Mouse (Mus musculus) hindbrain, postnatal 0 days (tissue): Measurements from ENCODE around the gene Dpp3. TPM values are rescaled to one million over a fixed set of nuclear protein-coding genes. Genes with fewer than 3 reads are reported as not detected.

Experiments used
- ATAC-seq: fragments of 200-750 bp; cut with Nextera tagmentation; 2 replicates; pipeline ENCODE4 v1.8.0; 2017; ENCODE audit warnings: mild to moderate bottlenecking, moderate TSS enrichment, moderate library complexity
- DNase-seq: peaks from one replicate; pipeline ENCODE4 v3.0.0-alpha.2; 2015; ENCODE audit warnings: low spot score
- H3K27ac ChIP-seq: fragments of 300-500 bp; sonication (generic); 2 replicates; pipeline ENCODE4 v1.5.1; 2014; ENCODE audit warnings: mild to moderate bottlenecking
- H3K27me3 ChIP-seq: fragments of 300-500 bp; sonication (generic); 2 replicates; pipeline ENCODE4 v1.6.1; 2014; ENCODE audit warnings: low read length, mixed read lengths; ENCODE audit not compliant: insufficient read depth
- H3K36me3 ChIP-seq: fragments of 300-500 bp; sonication (generic); 2 replicates; pipeline ENCODE4 v1.6.1; 2014; ENCODE audit warnings: low read length, mixed read lengths; ENCODE audit not compliant: insufficient read depth
- H3K4me1 ChIP-seq: fragments of 300-500 bp; sonication (generic); 2 replicates; pipeline ENCODE4 v1.6.1; 2014; ENCODE audit warnings: antibody characterized with exemption, low read length, mixed read lengths; ENCODE audit not compliant: insufficient read depth
- H3K4me2 ChIP-seq: fragments of 300-500 bp; sonication (generic); 2 replicates; pipeline ENCODE4 v1.6.1; 2014; ENCODE audit warnings: low read depth, mild to moderate bottlenecking, low read length, moderate library complexity, mixed read lengths
- H3K4me3 ChIP-seq: fragments of 300-500 bp; sonication (generic); 2 replicates; pipeline ENCODE4 v1.5.1; 2014; ENCODE audit warnings: low read length
- H3K9ac ChIP-seq: fragments of 300-500 bp; sonication (generic); replicated peaks from 2 replicates; pipeline ENCODE4 v1.6.1; 2014; ENCODE audit warnings: mild to moderate bottlenecking, low read length, moderate library complexity, mixed read lengths
- H3K9me3 ChIP-seq: fragments of 300-500 bp; sonication (generic); 2 replicates; pipeline ENCODE4 v1.6.1; 2016; ENCODE audit warnings: low read length, mixed read lengths
- CTCF ChIP-seq: IDR thresholded peaks from 2 replicates; pipeline ENCODE4 v1.5.1; 2016; ENCODE audit warnings: antibody characterized with exemption, control low read depth, low read depth
- WGBS: fragments of 180-500 bp; shearing (Covaris S2); extraction: QIAGEN DNeasy Blood & Tissue Kit; methylation state at CpG from one replicate; pipeline ENCODE4 v1.1.7; 2014; 5-methylcytosine and 5-hydroxymethylcytosine counted together
- polyA plus RNA-seq: library from polyadenylated mRNA; unstranded; fragments of >200 nt; fragmentation: Nextera tagmentation; extraction: Ambion mirVana; gene quantifications from 2 replicates; pipeline ENCODE4 v1.2.1, GENCODE M21; 2015
- total RNA-seq: library from RNA; depleted of rRNA; stranded (reverse); fragments of >200 nt; gene quantifications from 2 replicates; pipeline ENCODE4 v1.2.3, GENCODE M21; 2014

Dpp3 gene
- total and polyA plus RNA-seq, 2 experiments from 2014 or later, result 79.2 to 111 TPM

- Histone ChIP-seq H3K27me3 (no peaks in the 10 kb centered on the region), H3K36me3 (0 out of 2 replicates have a peak, but pooled peaks cover 3% of the 10 kb centered on the region), H3K27ac (peak within 1 kb of the TSS; percentile 79), H3K9ac (peak within 1 kb of the TSS; percentile 78), H3K4me3 (peak within 1 kb of the TSS; percentile 71), H3K4me1 (0 out of 2 replicates have a peak, but pooled peaks cover 3% of the 10 kb centered on the region), H3K4me2 (peak within 1 kb of the TSS; percentile 79), H3K9me3 (no peaks in the 10 kb centered on the region)
- ATAC-seq (peak; percentile 96), DNase-seq (peak; percentile 89)
- under 1% methylated on average over 52 of the region's 55 CpGs for WGBS
- no peak for TF ChIP-seq CTCF
These were observed 14.6 kb upstream of the Dpp3 start, which contains the start of gene Peli3 for GRCm38 (mm10) chr19:4942551-4943252. Gene Peli3, minus strand, starts transcription at chr19:4943127.

- no peak for DNase-seq
- ATAC-seq, result no peak
- H3K4me2 ChIP-seq, result no peak overlapping the region
- H3K9me3 ChIP-seq, result no peaks in the 10 kb centered on the region
- 0 out of 2 replicates have a peak, but pooled peaks cover 4% of the 10 kb centered on the region for H3K36me3 ChIP-seq
- no peaks in the 10 kb centered on the region for H3K27me3 ChIP-seq
- TF ChIP-seq CTCF, result no peak
- 73% methylated on average over 17 of the region's 17 CpGs for WGBS
- H3K9ac ChIP-seq, result no peak overlapping the region
- H3K4me1 ChIP-seq, result no peaks in the 10 kb centered on the region
- H3K4me3 ChIP-seq, result no peak overlapping the region
- H3K27ac ChIP-seq, result no peak overlapping the region
These were observed 9.6 kb upstream of the Dpp3 start for GRCm38 (mm10) chr19:4937444-4938310.

GRCm38 (mm10) chr19:4936896-4937295 lies 8.8 kb upstream of the Dpp3 start:
- Histone ChIP-seq H3K4me3 (no peak overlapping the region), H3K9ac (no peak overlapping the region), H3K27me3 (no peaks in the 10 kb centered on the region), H3K4me2 (no peak overlapping the region), H3K27ac (no peak overlapping the region), H3K4me1 (no peaks in the 10 kb centered on the region), H3K9me3 (no peaks in the 10 kb centered on the region), H3K36me3 (0 out of 2 replicates have a peak, but pooled peaks cover 4% of the 10 kb centered on the region)
- 73% methylated on average over 2 of the region's 2 CpGs for WGBS
- DNase-seq, result peak; percentile 9
- no peak for ATAC-seq
- no peak for TF ChIP-seq CTCF

GRCm38 (mm10) chr19:4928781-4929180 lies 694 bp upstream of the Dpp3 start:
- Histone ChIP-seq H3K27ac (peak overlapping the region; percentile 78), H3K4me3 (peak overlapping the region; percentile 63), H3K36me3 (no peaks in the 10 kb centered on the region; the same call in 1 of the 2 replicates), H3K9ac (peak overlapping the region; percentile 57; the same call in 1 of the 2 replicates), H3K4me2 (peak overlapping the region; percentile 67), H3K9me3 (no peaks in the 10 kb centered on the region), H3K4me1 (peaks cover 11% of the 10 kb centered on the region; the same call in 1 of the 2 replicates), H3K27me3 (no peaks in the 10 kb centered on the region)
- ATAC-seq (0 out of 2 replicates have a peak, but pooled peaks have one; percentile 1), DNase-seq (peak; percentile 46)
- no peak for TF ChIP-seq CTCF
- WGBS, result 44% methylated on average over 5 of the region's 5 CpGs

GRCm38 (mm10) chr19:4925121-4925860 lies 2.8 kb downstream of the Dpp3 start:
- WGBS, result 97% methylated on average over 11 of the region's 11 CpGs
- Histone ChIP-seq H3K27ac (no peak overlapping the region), H3K4me3 (no peak overlapping the region), H3K9ac (no peak overlapping the region), H3K36me3 (peaks cover 32% of the 10 kb centered on the region), H3K9me3 (no peaks in the 10 kb centered on the region), H3K4me2 (no peak overlapping the region), H3K27me3 (no peaks in the 10 kb centered on the region), H3K4me1 (peaks cover 11% of the 10 kb centered on the region; the same call in 1 of the 2 replicates)
- TF ChIP-seq CTCF, result no peak
- DNase-seq (no peak), ATAC-seq (no peak)

- Histone ChIP-seq H3K4me1 (no peaks in the 10 kb centered on the region), H3K27ac (no peak overlapping the region), H3K4me3 (no peak overlapping the region), H3K9ac (no peak overlapping the region), H3K9me3 (no peaks in the 10 kb centered on the region), H3K4me2 (no peak overlapping the region), H3K36me3 (peaks cover 71% of the 10 kb centered on the region), H3K27me3 (no peaks in the 10 kb centered on the region)
- 88% methylated on average over 6 of the region's 6 CpGs for WGBS
- ATAC-seq, result no peak
- DNase-seq, result no peak
- TF ChIP-seq CTCF, result no peak
These were observed 8.4 kb downstream of the Dpp3 start for GRCm38 (mm10) chr19:4919652-4920051.
